Mouse (Mus musculus) cerebellum, adult 8-10 months (tissue): ENCODE measurements at regions not wholly inside any gene's neighbourhood (a gene's known extent, or its start where the extent isn't known, plus 50 kb on each side); places are given as distances from the start of the nearest gene placed in this dataset.
A peak's percentile ranks its signal among the peaks of the same experiment; 100 is the strongest.

Experiments
- DNase-seq: peaks from one replicate; pipeline ENCODE4 v3.0.0; 2022

DNA sequence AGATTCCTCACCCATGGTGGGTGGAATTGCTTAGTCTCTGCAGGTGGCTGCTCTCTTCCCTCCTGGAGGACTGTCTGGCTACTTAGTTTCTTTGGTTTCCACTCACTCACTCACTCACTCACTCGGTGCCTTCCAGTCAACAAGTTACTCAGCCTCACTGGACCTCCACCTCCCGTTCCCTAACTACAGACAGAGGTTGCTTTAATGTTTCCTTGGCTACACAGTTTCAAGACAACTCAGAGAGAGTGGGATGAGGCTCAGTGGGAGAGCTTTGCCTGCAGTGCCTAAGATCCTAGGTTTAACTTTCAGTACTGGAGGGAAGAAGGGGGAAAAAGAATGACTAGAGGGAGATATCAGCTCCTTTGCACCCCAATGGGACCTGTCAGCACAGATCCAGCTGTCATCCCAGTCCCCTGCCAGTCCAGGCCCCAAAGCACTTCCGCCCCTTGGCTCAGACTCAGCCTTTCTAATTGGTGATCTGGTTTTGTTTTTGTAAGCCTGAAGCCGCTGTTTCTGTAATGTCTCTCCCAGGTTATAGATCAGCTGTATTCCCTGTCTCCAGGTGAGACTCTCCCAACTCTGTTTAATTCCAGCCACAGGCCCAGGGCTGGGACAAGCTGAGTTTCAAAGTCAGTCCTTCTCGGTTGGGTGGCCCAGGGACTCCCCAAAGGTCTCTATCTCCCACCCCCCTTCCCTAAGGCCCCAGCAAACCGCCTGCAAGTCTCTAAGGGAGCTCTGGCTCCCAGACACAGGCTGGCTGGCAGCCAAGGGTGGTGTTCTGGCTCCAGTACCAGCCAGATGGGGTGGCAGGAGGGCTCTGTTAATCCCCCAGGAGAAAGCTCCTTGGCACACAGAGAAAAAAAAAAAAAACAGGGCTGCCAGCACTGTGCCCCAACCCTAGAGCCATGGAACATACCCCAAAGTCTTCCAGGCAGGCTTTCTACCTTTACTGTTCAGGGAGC is 60.5 kb upstream of the Cdon start:
- peak; percentile 33 for DNase-seq

GRCm38 (mm10) chr9:35361432-35361831 is 59.5 kb upstream of the Cdon start:
- no peak for DNase-seq

GRCm38 (mm10) chr9:35362276-35362675 is 58.7 kb upstream of the Cdon start:
- no peak for DNase-seq

DNA sequence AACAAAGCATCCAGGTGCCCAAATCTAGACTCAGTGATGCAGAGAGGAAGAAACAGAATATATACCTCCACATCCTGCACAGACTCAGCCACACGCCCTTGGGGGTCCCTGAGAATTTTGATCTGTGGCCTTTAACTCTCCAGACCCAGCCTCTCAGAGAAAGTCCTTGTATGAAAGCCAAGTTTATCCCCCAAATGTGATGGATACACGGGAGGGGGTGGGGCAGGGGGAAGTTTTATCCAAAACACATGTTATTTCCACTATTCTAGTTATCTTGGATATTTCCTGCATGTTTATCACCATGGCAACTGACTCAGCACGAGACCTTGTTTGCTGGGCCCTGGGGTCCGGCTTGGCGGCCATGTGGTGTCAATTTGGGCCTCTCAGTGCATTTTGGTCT is 57.8 kb upstream of the Cdon start:
- no peak for DNase-seq

GRCm38 (mm10) chr9:35363936-35364335 is 57.0 kb upstream of the Cdon start:
- DNase-seq: peak; percentile 64

GRCm38 (mm10) chr9:35365975-35366374 is 55.0 kb upstream of the Cdon start:
- DNase-seq: no peak

- DNase-seq: no peak
Observed at GRCm38 (mm10) chr9:35369063-35369462, 51.9 kb upstream of the Cdon start.

DNA sequence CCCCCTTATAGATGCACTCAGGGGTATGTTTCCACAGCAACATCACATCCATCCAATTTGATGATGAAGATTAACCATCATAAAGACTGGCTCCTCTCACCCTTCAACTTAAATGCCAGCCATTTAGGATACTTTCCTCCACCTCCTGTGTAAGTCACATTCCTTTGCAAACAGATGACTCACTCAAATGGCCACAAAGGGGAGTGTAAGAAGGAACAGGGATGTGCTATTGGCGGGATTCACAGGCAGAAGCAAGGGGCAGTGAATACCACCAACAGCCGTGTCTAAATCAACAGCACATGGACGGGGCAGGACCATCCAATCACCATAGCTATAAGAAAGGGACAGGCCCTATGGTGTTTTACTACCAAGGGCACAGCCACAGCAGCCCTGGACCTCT is 50.9 kb upstream of the Cdon start:
- DNase-seq: no peak

- no peak for DNase-seq
Observed at GRCm38 (mm10) chr9:35370895-35371294, 50.0 kb upstream of the Cdon start.
